Mouse (Mus musculus) heart, postnatal 0 days (tissue): ENCODE results near the gene Zfp704.

Experiments used
- CTCF ChIP-seq: IDR thresholded peaks from 2 replicates; pipeline ENCODE4 v1.5.1; 2016; ENCODE audit warnings: antibody characterized with exemption, control low read depth, low read depth
- EP300 ChIP-seq: IDR thresholded peaks from 2 replicates; pipeline ENCODE4 v1.6.1; 2016; ENCODE audit warnings: antibody characterized with exemption, low read depth

- TF ChIP-seq CTCF (no peak), EP300 (no peak)
These were observed 46.3 kb downstream of the Zfp704 start for GRCm38 (mm10) chr3:9563562-9563961.
